Mouse (Mus musculus): ENCODE measurements at regions not wholly inside any gene's neighbourhood (a gene's known extent, or its start where the extent isn't known, plus 50 kb on each side); places are given as distances from the start of the nearest gene placed in this dataset.

DNA sequence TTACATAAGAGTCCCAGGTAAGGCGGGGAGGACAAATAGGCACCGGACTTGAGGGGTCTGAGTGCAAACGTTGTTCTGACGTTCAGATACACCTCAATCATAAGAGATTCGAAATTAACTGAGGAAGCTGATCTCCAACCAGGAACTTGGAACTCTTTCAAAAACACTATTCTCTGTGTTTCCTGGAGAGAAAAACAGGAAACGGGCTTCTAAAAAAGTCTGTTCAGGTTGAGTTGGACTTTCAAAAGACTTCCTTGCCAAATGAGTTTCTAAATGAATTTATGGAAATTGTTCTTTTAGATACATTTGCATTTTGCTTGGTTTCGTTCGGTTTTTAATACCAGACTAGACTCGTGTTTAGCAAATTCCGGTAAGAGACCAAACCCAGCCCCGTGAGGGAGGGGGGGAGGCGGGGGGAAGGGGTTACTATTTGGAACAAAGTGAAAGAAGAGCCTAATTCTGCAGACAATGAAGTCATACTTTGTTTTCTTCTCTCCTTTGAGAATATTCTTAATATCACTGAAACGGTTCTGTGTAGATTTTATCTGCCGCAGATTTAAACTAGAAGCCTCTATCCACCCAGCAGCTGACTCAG, 432.3 kb upstream of the Acvr2a start:
- Histone ChIP-seq H3K4me3 (ENCODE audit: low read depth, low read length) (no peak overlapping the region), H3K9me3 (replicated peaks; ENCODE audit: control insufficient read depth, insufficient read depth, low read length, poor library complexity, severe bottlenecking) (no peaks in the 10 kb centered on the region), H3K27ac (ENCODE audit: insufficient read depth, low read length) (no peak overlapping the region), H3K36me3 (ENCODE audit: control insufficient read depth, insufficient read depth, low read length, poor library complexity, severe bottlenecking) (no peaks in the 10 kb centered on the region), H3K4me1 (ENCODE audit: control insufficient read depth, insufficient read depth, low read length) (no peaks in the 10 kb centered on the region), H3K9ac (ENCODE audit: low read depth, poor library complexity, severe bottlenecking) (no peak overlapping the region), H3K27me3 (ENCODE audit: control insufficient read depth, insufficient read depth, low read length, poor library complexity, severe bottlenecking) (no peaks in the 10 kb centered on the region)
- TF ChIP-seq EP300 (IDR thresholded peaks at IDR 0.05; ENCODE audit: insufficient read depth, low read depth, low read length), result no peak
- no peak for TF ChIP-seq POLR2A (IDR thresholded peaks at IDR 0.05; ENCODE audit: insufficient read depth, low read length)
- no peak for TF ChIP-seq CTCF (IDR thresholded peaks at IDR 0.05; ENCODE audit: low read depth, low read length)

DNA sequence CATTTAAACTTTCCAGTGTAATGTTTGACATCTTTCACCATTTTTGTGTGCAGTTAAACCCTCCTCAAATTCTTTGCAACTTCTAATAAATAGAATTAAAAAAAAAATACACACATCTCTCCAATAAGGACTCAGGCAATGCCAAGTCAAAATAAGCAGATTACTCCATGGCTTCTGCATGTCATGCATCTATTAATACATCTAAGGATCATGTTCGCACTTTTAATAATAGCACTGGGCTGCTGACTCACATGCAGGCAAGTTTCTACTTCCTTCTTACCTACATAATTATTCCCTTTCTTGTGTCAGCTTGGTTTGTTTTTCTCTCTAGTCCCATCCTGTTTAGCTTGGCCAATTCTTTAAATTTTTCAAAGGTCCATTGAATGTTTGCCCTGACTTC, 415.4 kb upstream of the Acvr2a start:
- no peaks in the 10 kb centered on the region for H3K36me3 ChIP-seq (ENCODE audit: control insufficient read depth, insufficient read depth, low read length, poor library complexity, severe bottlenecking)
- H3K9ac ChIP-seq (ENCODE audit: low read depth, poor library complexity, severe bottlenecking), result no peak overlapping the region
- TF ChIP-seq EP300 (IDR thresholded peaks at IDR 0.05; ENCODE audit: insufficient read depth, low read depth, low read length), result no peak
- TF ChIP-seq POLR2A (IDR thresholded peaks at IDR 0.05; ENCODE audit: insufficient read depth, low read length), result no peak
- no peak for TF ChIP-seq CTCF (IDR thresholded peaks at IDR 0.05; ENCODE audit: low read depth, low read length)
- H3K4me1 ChIP-seq (ENCODE audit: control insufficient read depth, insufficient read depth, low read length), result no peaks in the 10 kb centered on the region
- H3K4me3 ChIP-seq (ENCODE audit: low read depth, low read length), result no peak overlapping the region
- H3K27me3 ChIP-seq (ENCODE audit: control insufficient read depth, insufficient read depth, low read length, poor library complexity, severe bottlenecking), result no peaks in the 10 kb centered on the region
- H3K27ac ChIP-seq (ENCODE audit: insufficient read depth, low read length), result no peak overlapping the region
- H3K9me3 ChIP-seq (replicated peaks; ENCODE audit: control insufficient read depth, insufficient read depth, low read length, poor library complexity, severe bottlenecking), result no peaks in the 10 kb centered on the region

DNA sequence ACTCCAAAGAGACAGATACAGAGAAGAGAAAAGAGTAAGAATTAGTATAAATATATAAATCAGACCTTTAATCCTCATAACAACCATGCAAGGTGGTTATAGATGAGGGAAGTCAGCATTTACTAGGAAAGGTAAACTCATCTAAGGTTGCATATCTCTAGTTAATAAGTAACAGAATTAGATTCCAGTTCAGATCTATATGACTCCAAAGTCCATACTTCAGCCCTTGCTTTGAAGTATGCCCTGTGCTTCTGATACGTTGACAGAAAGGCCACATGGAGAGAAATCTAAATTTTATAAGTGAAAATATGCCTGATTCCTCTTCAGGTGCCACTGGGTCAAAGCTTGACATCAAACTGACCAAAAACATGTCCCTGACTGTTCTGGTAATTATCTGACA, 414.7 kb upstream of the Acvr2a start:
- Histone ChIP-seq H3K27me3 (ENCODE audit: control insufficient read depth, insufficient read depth, low read length, poor library complexity, severe bottlenecking) (no peaks in the 10 kb centered on the region), H3K9ac (ENCODE audit: low read depth, poor library complexity, severe bottlenecking) (no peak overlapping the region), H3K4me1 (ENCODE audit: control insufficient read depth, insufficient read depth, low read length) (no peaks in the 10 kb centered on the region), H3K9me3 (replicated peaks; ENCODE audit: control insufficient read depth, insufficient read depth, low read length, poor library complexity, severe bottlenecking) (no peaks in the 10 kb centered on the region), H3K4me3 (ENCODE audit: low read depth, low read length) (no peak overlapping the region), H3K36me3 (ENCODE audit: control insufficient read depth, insufficient read depth, low read length, poor library complexity, severe bottlenecking) (no peaks in the 10 kb centered on the region), H3K27ac (ENCODE audit: insufficient read depth, low read length) (no peak overlapping the region)
- TF ChIP-seq CTCF (IDR thresholded peaks at IDR 0.05; ENCODE audit: low read depth, low read length), result no peak
- TF ChIP-seq POLR2A (IDR thresholded peaks at IDR 0.05; ENCODE audit: insufficient read depth, low read length), result no peak
- no peak for TF ChIP-seq EP300 (IDR thresholded peaks at IDR 0.05; ENCODE audit: insufficient read depth, low read depth, low read length)

DNA sequence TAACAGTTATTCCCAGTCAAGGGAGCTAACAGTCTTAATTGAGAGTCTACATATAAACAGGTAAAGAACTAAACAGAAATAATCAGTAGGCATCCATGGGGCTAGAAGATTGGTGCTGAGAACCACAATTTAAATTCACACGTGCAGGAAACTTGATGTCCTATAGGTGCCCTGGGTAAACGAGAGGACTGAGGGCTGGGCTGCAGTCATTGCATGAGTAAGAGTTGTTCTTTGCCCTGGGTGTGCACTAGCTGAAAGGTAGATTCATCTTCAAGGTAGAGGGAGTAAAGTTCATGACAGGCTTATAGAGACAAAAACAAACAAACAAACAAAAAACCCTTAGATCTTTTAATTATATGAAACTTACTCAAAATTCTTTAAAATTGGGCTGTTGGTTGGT, 411.1 kb upstream of the Acvr2a start:
- Histone ChIP-seq H3K4me1 (ENCODE audit: control insufficient read depth, insufficient read depth, low read length) (no peaks in the 10 kb centered on the region), H3K36me3 (ENCODE audit: control insufficient read depth, insufficient read depth, low read length, poor library complexity, severe bottlenecking) (no peaks in the 10 kb centered on the region), H3K4me3 (ENCODE audit: low read depth, low read length) (no peak overlapping the region), H3K27me3 (ENCODE audit: control insufficient read depth, insufficient read depth, low read length, poor library complexity, severe bottlenecking) (no peaks in the 10 kb centered on the region), H3K27ac (ENCODE audit: insufficient read depth, low read length) (no peak overlapping the region), H3K9me3 (replicated peaks; ENCODE audit: control insufficient read depth, insufficient read depth, low read length, poor library complexity, severe bottlenecking) (no peaks in the 10 kb centered on the region), H3K9ac (ENCODE audit: low read depth, poor library complexity, severe bottlenecking) (no peak overlapping the region)
- TF ChIP-seq EP300 (IDR thresholded peaks at IDR 0.05; ENCODE audit: insufficient read depth, low read depth, low read length) (no peak), POLR2A (IDR thresholded peaks at IDR 0.05; ENCODE audit: insufficient read depth, low read length) (no peak), CTCF (IDR thresholded peaks at IDR 0.05; ENCODE audit: low read depth, low read length) (no peak)

DNA sequence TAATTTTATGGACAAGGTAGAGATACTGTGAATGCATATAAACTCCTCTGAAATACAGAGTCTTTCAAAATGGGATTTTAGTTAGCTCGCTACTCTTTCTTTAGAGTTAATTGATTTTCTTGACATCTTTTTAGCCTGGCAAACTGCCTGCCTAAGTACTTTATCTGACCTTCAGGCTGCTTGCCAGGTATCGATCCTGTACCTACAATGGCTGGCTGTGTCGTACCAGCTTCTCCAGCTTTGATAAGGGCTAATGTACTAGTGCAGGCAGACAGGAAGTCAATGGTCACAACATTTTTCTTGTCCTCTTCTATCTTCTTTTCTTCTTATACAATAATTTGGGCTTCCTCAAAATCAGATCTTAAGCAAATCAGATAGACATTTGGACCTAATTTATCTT, 409.4 kb upstream of the Acvr2a start:
- TF ChIP-seq CTCF (IDR thresholded peaks at IDR 0.05; ENCODE audit: low read depth, low read length), result no peak
- no peak for TF ChIP-seq EP300 (IDR thresholded peaks at IDR 0.05; ENCODE audit: insufficient read depth, low read depth, low read length)
- Histone ChIP-seq H3K4me3 (ENCODE audit: low read depth, low read length) (no peak overlapping the region), H3K27me3 (ENCODE audit: control insufficient read depth, insufficient read depth, low read length, poor library complexity, severe bottlenecking) (no peaks in the 10 kb centered on the region), H3K36me3 (ENCODE audit: control insufficient read depth, insufficient read depth, low read length, poor library complexity, severe bottlenecking) (no peaks in the 10 kb centered on the region), H3K4me1 (ENCODE audit: control insufficient read depth, insufficient read depth, low read length) (no peaks in the 10 kb centered on the region), H3K9ac (ENCODE audit: low read depth, poor library complexity, severe bottlenecking) (no peak overlapping the region), H3K9me3 (replicated peaks; ENCODE audit: control insufficient read depth, insufficient read depth, low read length, poor library complexity, severe bottlenecking) (no peaks in the 10 kb centered on the region), H3K27ac (ENCODE audit: insufficient read depth, low read length) (no peak overlapping the region)

DNA sequence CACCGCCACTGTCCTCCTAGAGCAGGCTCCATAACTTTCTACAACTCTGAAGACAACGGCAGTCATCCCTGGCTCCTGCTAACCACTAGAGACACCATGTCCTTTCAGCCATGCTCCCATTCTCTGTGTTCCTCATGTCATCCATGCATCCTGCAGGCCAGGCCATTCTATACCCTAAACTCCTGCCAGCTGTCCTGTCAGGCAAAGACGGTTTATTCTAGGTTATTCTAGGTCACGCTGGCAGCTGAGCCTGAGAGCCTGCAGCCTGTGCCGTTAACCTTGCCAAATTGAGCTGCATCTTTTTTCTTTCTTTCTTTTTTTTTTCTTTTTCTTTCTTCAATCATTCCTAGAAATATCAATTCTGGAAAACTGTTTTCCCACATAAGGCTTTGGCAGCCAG, 406.0 kb upstream of the Acvr2a start:
- no peak overlapping the region for H3K9ac ChIP-seq (ENCODE audit: low read depth, poor library complexity, severe bottlenecking)
- H3K4me1 ChIP-seq (ENCODE audit: control insufficient read depth, insufficient read depth, low read length), result no peaks in the 10 kb centered on the region
- H3K4me3 ChIP-seq (ENCODE audit: low read depth, low read length), result no peak overlapping the region
- TF ChIP-seq POLR2A (IDR thresholded peaks at IDR 0.05; ENCODE audit: insufficient read depth, low read length) (no peak), CTCF (IDR thresholded peaks at IDR 0.05; ENCODE audit: low read depth, low read length) (no peak), EP300 (IDR thresholded peaks at IDR 0.05; ENCODE audit: insufficient read depth, low read depth, low read length) (no peak)
- no peaks in the 10 kb centered on the region for H3K27me3 ChIP-seq (ENCODE audit: control insufficient read depth, insufficient read depth, low read length, poor library complexity, severe bottlenecking)
- no peak overlapping the region for H3K27ac ChIP-seq (ENCODE audit: insufficient read depth, low read length)
- no peaks in the 10 kb centered on the region for H3K36me3 ChIP-seq (ENCODE audit: control insufficient read depth, insufficient read depth, low read length, poor library complexity, severe bottlenecking)
- H3K9me3 ChIP-seq (replicated peaks; ENCODE audit: control insufficient read depth, insufficient read depth, low read length, poor library complexity, severe bottlenecking), result no peaks in the 10 kb centered on the region

Measured in ES-Bruce4 (cell line).